ENCODE assay signal across 8 mouse cellular contexts in genomic region chr1:64019127-64019635, GRCm38 (mm10).
A peak's percentile ranks its signal among the peaks of the same experiment; 100 is the strongest.
DNase-seq lines count a peak whose midpoint lies in the region; ATAC-seq and TF ChIP-seq lines count a peak whose summit lies in the region.

No protein-coding gene starts in this region.

- 62% methylated on average over 6 of the region's 6 CpGs for WGBS in intestine, embryonic 15.5 days
- 63% methylated on average over 6 of the region's 6 CpGs for WGBS in intestine, postnatal 0 days
- WGBS in midbrain, postnatal 0 days = 66% methylated on average over 6 of the region's 6 CpGs
- 62% methylated on average over 6 of the region's 6 CpGs for WGBS in midbrain, embryonic 16.5 days
- 41% methylated on average over 6 of the region's 6 CpGs for WGBS in limb, embryonic 12.5 days
- WGBS in stomach, embryonic 16.5 days = 56% methylated on average over 6 of the region's 6 CpGs

- H3K4me2 ChIP-seq in intestine, embryonic 15.5 days (replicated peaks) = peak overlapping the region; percentile 41; the same call in 1 of the 2 replicates
- H3K4me2 ChIP-seq in intestine, postnatal 0 days (replicated peaks; ENCODE audit: low read depth) = no peak overlapping the region; the same call in 1 of the 2 replicates
- no peak overlapping the region for H3K4me2 ChIP-seq in midbrain, postnatal 0 days (ENCODE audit: low read depth, low read length, poor library complexity, severe bottlenecking)
- H3K4me2 ChIP-seq in midbrain, embryonic 16.5 days (ENCODE audit: low read length) = no peak overlapping the region; the same call in 1 of the 2 replicates
- H3K4me2 ChIP-seq in limb, embryonic 12.5 days = peak overlapping the region; percentile 37; the same call in 1 of the 2 replicates
- H3K4me2 ChIP-seq in stomach, embryonic 16.5 days (ENCODE audit: low read depth, low read length) = peak overlapping the region; percentile 35

- H3K27me3 ChIP-seq in intestine, embryonic 15.5 days (replicated peaks) = no peaks in the 10 kb centered on the region
- no peaks in the 10 kb centered on the region for H3K27me3 ChIP-seq in intestine, postnatal 0 days (replicated peaks; ENCODE audit: control insufficient read depth, insufficient read depth, low read length)
- no peaks in the 10 kb centered on the region for H3K27me3 ChIP-seq in midbrain, postnatal 0 days (ENCODE audit: insufficient read depth, low read length)
- H3K27me3 ChIP-seq in midbrain, embryonic 16.5 days (ENCODE audit: control insufficient read depth, insufficient read depth, low read depth, low read length) = no peaks in the 10 kb centered on the region
- no peaks in the 10 kb centered on the region for H3K27me3 ChIP-seq in limb, embryonic 12.5 days
- H3K27me3 ChIP-seq in stomach, embryonic 16.5 days (ENCODE audit: control insufficient read depth, insufficient read depth, low read length) = no peaks in the 10 kb centered on the region

- no peak overlapping the region for H3K27ac ChIP-seq in intestine, embryonic 15.5 days
- no peak overlapping the region for H3K27ac ChIP-seq in intestine, postnatal 0 days (ENCODE audit: low read depth, low read length)
- 0 out of 2 replicates have a peak overlapping the region, but pooled peaks have one; percentile 44 for H3K27ac ChIP-seq in midbrain, postnatal 0 days (ENCODE audit: low read depth, low read length)
- H3K27ac ChIP-seq in midbrain, embryonic 16.5 days (ENCODE audit: low read length) = no peak overlapping the region
- peak overlapping the region; percentile 47; the same call in 1 of the 2 replicates for H3K27ac ChIP-seq in limb, embryonic 12.5 days
- no peak overlapping the region for H3K27ac ChIP-seq in stomach, embryonic 16.5 days (ENCODE audit: low read length)

- DNase-seq in midbrain, postnatal 0 days (ENCODE audit: low spot score) = no peak
- DNase-seq in cerebellum, adult 9-11 months = no peak
- no peak for DNase-seq in cerebellum, adult 18-20 months

- H3K36me3 ChIP-seq in intestine, embryonic 15.5 days = no peaks in the 10 kb centered on the region
- no peaks in the 10 kb centered on the region for H3K36me3 ChIP-seq in intestine, postnatal 0 days (ENCODE audit: control insufficient read depth, insufficient read depth)
- H3K36me3 ChIP-seq in midbrain, postnatal 0 days (ENCODE audit: insufficient read depth, low read length) = no peaks in the 10 kb centered on the region
- H3K36me3 ChIP-seq in midbrain, embryonic 16.5 days (ENCODE audit: control insufficient read depth, insufficient read depth, low read length) = no peaks in the 10 kb centered on the region
- no peaks in the 10 kb centered on the region for H3K36me3 ChIP-seq in limb, embryonic 12.5 days
- H3K36me3 ChIP-seq in stomach, embryonic 16.5 days (ENCODE audit: control insufficient read depth, insufficient read depth, low read length) = no peaks in the 10 kb centered on the region

- no peak overlapping the region for H3K4me3 ChIP-seq in intestine, embryonic 15.5 days (replicated peaks)
- H3K4me3 ChIP-seq in intestine, postnatal 0 days (ENCODE audit: low read depth, low read length) = no peak overlapping the region
- H3K4me3 ChIP-seq in midbrain, postnatal 0 days (ENCODE audit: low read depth, low read length) = no peak overlapping the region
- no peak overlapping the region for H3K4me3 ChIP-seq in midbrain, embryonic 16.5 days (ENCODE audit: low read depth, low read length)
- no peak overlapping the region for H3K4me3 ChIP-seq in limb, embryonic 12.5 days (replicated peaks)
- no peak overlapping the region for H3K4me3 ChIP-seq in stomach, embryonic 16.5 days (replicated peaks; ENCODE audit: low read length)

- no peak for TF ChIP-seq CTCF in intestine, postnatal 0 days (IDR thresholded peaks at IDR 0.05; ENCODE audit: low read depth)
- TF ChIP-seq CTCF in midbrain, postnatal 0 days (IDR thresholded peaks at IDR 0.05) = no peak

- H3K9ac ChIP-seq in intestine, embryonic 15.5 days = no peak overlapping the region
- H3K9ac ChIP-seq in intestine, postnatal 0 days (ENCODE audit: low read depth, low read length) = no peak overlapping the region
- no peak overlapping the region for H3K9ac ChIP-seq in midbrain, postnatal 0 days (replicated peaks; ENCODE audit: low read length, poor library complexity, severe bottlenecking)
- no peak overlapping the region for H3K9ac ChIP-seq in midbrain, embryonic 16.5 days (ENCODE audit: low read depth, low read length)
- no peak overlapping the region for H3K9ac ChIP-seq in limb, embryonic 12.5 days (replicated peaks)
- H3K9ac ChIP-seq in stomach, embryonic 16.5 days (ENCODE audit: low read length) = no peak overlapping the region

- no peaks in the 10 kb centered on the region for H3K9me3 ChIP-seq in intestine, embryonic 15.5 days
- H3K9me3 ChIP-seq in intestine, postnatal 0 days (ENCODE audit: control insufficient read depth) = no peaks in the 10 kb centered on the region
- no peaks in the 10 kb centered on the region for H3K9me3 ChIP-seq in midbrain, postnatal 0 days (ENCODE audit: low read length)
- no peaks in the 10 kb centered on the region for H3K9me3 ChIP-seq in midbrain, embryonic 16.5 days (replicated peaks; ENCODE audit: control insufficient read depth, low read length, poor library complexity, severe bottlenecking)
- H3K9me3 ChIP-seq in limb, embryonic 12.5 days = no peaks in the 10 kb centered on the region
- no peaks in the 10 kb centered on the region for H3K9me3 ChIP-seq in stomach, embryonic 16.5 days (replicated peaks; ENCODE audit: control insufficient read depth, low read length)

- H3K4me1 ChIP-seq in intestine, embryonic 15.5 days (replicated peaks) = peaks cover 10% of the 10 kb centered on the region; the same call in 1 of the 2 replicates
- no peaks in the 10 kb centered on the region for H3K4me1 ChIP-seq in intestine, postnatal 0 days (replicated peaks; ENCODE audit: control insufficient read depth, insufficient read depth, low read length)
- H3K4me1 ChIP-seq in midbrain, postnatal 0 days (ENCODE audit: insufficient read depth, low read length) = peaks cover 5% of the 10 kb centered on the region; the same call in 1 of the 2 replicates
- peaks cover 12% of the 10 kb centered on the region for H3K4me1 ChIP-seq in midbrain, embryonic 16.5 days (ENCODE audit: control insufficient read depth, insufficient read depth, low read length)
- peaks cover 32% of the 10 kb centered on the region for H3K4me1 ChIP-seq in limb, embryonic 12.5 days (replicated peaks)
- peaks cover 7% of the 10 kb centered on the region; the same call in 1 of the 2 replicates for H3K4me1 ChIP-seq in stomach, embryonic 16.5 days (ENCODE audit: control insufficient read depth, insufficient read depth, low read length)

- ATAC-seq in intestine, embryonic 15.5 days = no peak
- no peak for ATAC-seq in intestine, postnatal 0 days
- ATAC-seq in midbrain, postnatal 0 days (ENCODE audit: low FRiP score) = no peak
- ATAC-seq in midbrain, embryonic 16.5 days = no peak
- ATAC-seq in limb, embryonic 12.5 days (ENCODE audit: insufficient number of reproducible peaks, insufficient read depth, low FRiP score, low TSS enrichment, low read depth) = no peak
- ATAC-seq in stomach, embryonic 16.5 days (ENCODE audit: insufficient read depth, low FRiP score) = no peak

Comparison
In these comparisons a context has a peak if more than half of its experiments do, and no peak if none do; other contexts are left out.
1. H3K27ac ChIP-seq: peak in midbrain, postnatal 0 days (single experiment) and limb, embryonic 12.5 days (single experiment); none in intestine, embryonic 15.5 days (single experiment), intestine, postnatal 0 days (single experiment), midbrain, embryonic 16.5 days (single experiment) and stomach, embryonic 16.5 days (single experiment).
2. H3K4me2 ChIP-seq: peak in intestine, embryonic 15.5 days (single experiment), limb, embryonic 12.5 days (single experiment) and stomach, embryonic 16.5 days (single experiment); none in intestine, postnatal 0 days (single experiment), midbrain, postnatal 0 days (single experiment) and midbrain, embryonic 16.5 days (single experiment).